Mouse (Mus musculus): ENCODE data around the gene Dixdc1.
"Not testable (repeated sequence)": the region's sequence is repeated elsewhere in the genome, so short reads cannot be mapped to it uniquely, and the experiment has no call there.

The Dixdc1 gene

GRCm38 (mm10) chr9:50658391-50658790 lies 80.9 kb downstream of the Dixdc1 start:
- DNase-seq (ENCODE audit: low read depth, low spot score): no peak

- DNase-seq (ENCODE audit: low read depth, low spot score): no peak
Observed at GRCm38 (mm10) chr9:50650503-50650902, 88.8 kb downstream of the Dixdc1 start.

GRCm38 (mm10) chr9:50646826-50647370 lies 92.4 kb downstream of the Dixdc1 start:
- no peak for DNase-seq (ENCODE audit: low read depth, low spot score)

GRCm38 (mm10) chr9:50634270-50634669 lies 105.0 kb downstream of the Dixdc1 start:
- no peak for DNase-seq (ENCODE audit: low read depth, low spot score)

GRCm38 (mm10) chr9:50633059-50633458 lies 106.3 kb downstream of the Dixdc1 start:
- no peak for DNase-seq (ENCODE audit: low read depth, low spot score)

- DNase-seq (ENCODE audit: low read depth, low spot score): no peak
Observed at GRCm38 (mm10) chr9:50632016-50632688, 107.2 kb downstream of the Dixdc1 start.

GRCm38 (mm10) chr9:50630903-50631302 lies 108.4 kb downstream of the Dixdc1 start:
- not testable (repeated sequence) for DNase-seq (ENCODE audit: low read depth, low spot score)

GRCm38 (mm10) chr9:50617794-50618330 lies 121.5 kb downstream of the Dixdc1 start:
- no peak for DNase-seq (ENCODE audit: low read depth, low spot score)

- DNase-seq (ENCODE audit: low read depth, low spot score): peak; percentile 91
Observed at GRCm38 (mm10) chr9:50616766-50617603, 122.3 kb downstream of the Dixdc1 start, which contains the start of the genes Pih1d2 and Nkapd1. Gene Pih1d2 (plus strand): TSS chr9:50617321. Gene Nkapd1 (minus strand): TSS chr9:50617464.

- no peak for DNase-seq (ENCODE audit: low read depth, low spot score)
Observed at GRCm38 (mm10) chr9:50616161-50616560, 123.2 kb downstream of the Dixdc1 start.

Data from telencephalon, adult 2 months (tissue).